Mouse (Mus musculus) retina, postnatal 7 days (tissue): Measurements from ENCODE around the gene Dok5.

Experiments
- DNase-seq: peaks from one replicate; pipeline ENCODE4 v3.0.0-alpha.2; 2012; ENCODE audit warnings: low read depth, low spot score

Dok5 gene

GRCm38 (mm10) chr2:170738446-170738845, 6.8 kb downstream of the Dok5 start:
- DNase-seq, result no peak

- DNase-seq, result no peak
These were observed 7.3 kb downstream of the Dok5 start for GRCm38 (mm10) chr2:170738891-170739290.

GRCm38 (mm10) chr2:170739713-170740365, 8.2 kb downstream of the Dok5 start:
- no peak for DNase-seq

GRCm38 (mm10) chr2:170743521-170743920, 11.9 kb downstream of the Dok5 start:
- DNase-seq, result no peak

GRCm38 (mm10) chr2:170748901-170749300, 17.3 kb downstream of the Dok5 start:
- no peak for DNase-seq

- no peak for DNase-seq
These were observed 20.7 kb downstream of the Dok5 start for GRCm38 (mm10) chr2:170752191-170752850.

GRCm38 (mm10) chr2:170755817-170756216, 24.2 kb downstream of the Dok5 start:
- DNase-seq, result no peak

- no peak for DNase-seq
These were observed 25.1 kb downstream of the Dok5 start for GRCm38 (mm10) chr2:170756667-170757066.

- no peak for DNase-seq
These were observed 25.7 kb downstream of the Dok5 start for GRCm38 (mm10) chr2:170757228-170757875.

GRCm38 (mm10) chr2:170758201-170758600, 26.6 kb downstream of the Dok5 start:
- DNase-seq, result no peak

GRCm38 (mm10) chr2:170764704-170765103, 33.1 kb downstream of the Dok5 start:
- no peak for DNase-seq

GRCm38 (mm10) chr2:170767243-170767642, 35.6 kb downstream of the Dok5 start:
- no peak for DNase-seq

- DNase-seq, result no peak
These were observed 37.1 kb downstream of the Dok5 start for GRCm38 (mm10) chr2:170768699-170769098.

GRCm38 (mm10) chr2:170771555-170771954, 39.9 kb downstream of the Dok5 start:
- no peak for DNase-seq

- no peak for DNase-seq
These were observed 40.7 kb downstream of the Dok5 start for GRCm38 (mm10) chr2:170772126-170772884.

GRCm38 (mm10) chr2:170772885-170773270, 41.3 kb downstream of the Dok5 start:
- DNase-seq, result no peak

- DNase-seq, result no peak
These were observed 44.0 kb downstream of the Dok5 start for GRCm38 (mm10) chr2:170775577-170775976.

- no peak for DNase-seq
These were observed 44.5 kb downstream of the Dok5 start for GRCm38 (mm10) chr2:170776107-170776506.

- no peak for DNase-seq
These were observed 46.0 kb downstream of the Dok5 start for GRCm38 (mm10) chr2:170777572-170777971.

- DNase-seq, result no peak
These were observed 48.6 kb downstream of the Dok5 start for GRCm38 (mm10) chr2:170780010-170780750.

- DNase-seq, result no peak
These were observed 56.5 kb downstream of the Dok5 start for GRCm38 (mm10) chr2:170788101-170788500.
